Mouse (Mus musculus): Measurements from ENCODE around the gene Btbd17.

Gene Btbd17

GRCm38 (mm10) chr11:114802540-114803267 is 7.0 kb upstream of the Btbd17 start:
- DNase-seq (ENCODE audit: low spot score) = no peak

- no peak for DNase-seq (ENCODE audit: low spot score)
These were observed 6.2 kb upstream of the Btbd17 start for GRCm38 (mm10) chr11:114801906-114802305.

GRCm38 (mm10) chr11:114798624-114799023 is 2.9 kb upstream of the Btbd17 start, which contains the start of gene Gpr142:
Gene Gpr142, plus strand, starts transcription at chr11:114798924.
- no peak for DNase-seq (ENCODE audit: low spot score)

GRCm38 (mm10) chr11:114797981-114798380 is 2.2 kb upstream of the Btbd17 start:
- DNase-seq (ENCODE audit: low spot score) = no peak

- no peak for DNase-seq (ENCODE audit: low spot score)
These were observed 1.4 kb upstream of the Btbd17 start for GRCm38 (mm10) chr11:114797176-114797575.

GRCm38 (mm10) chr11:114795231-114795746 is 456 bp downstream of the Btbd17 start:
- no peak for DNase-seq (ENCODE audit: low spot score)

- DNase-seq (ENCODE audit: low spot score) = no peak
These were observed 1.1 kb downstream of the Btbd17 start for GRCm38 (mm10) chr11:114794691-114795090.

- DNase-seq (ENCODE audit: low spot score) = no peak
These were observed 1.7 kb downstream of the Btbd17 start for GRCm38 (mm10) chr11:114793868-114794545.

GRCm38 (mm10) chr11:114792931-114793494 is 2.7 kb downstream of the Btbd17 start:
- DNase-seq (ENCODE audit: low spot score) = no peak

GRCm38 (mm10) chr11:114791891-114792411 is 3.8 kb downstream of the Btbd17 start:
- no peak for DNase-seq (ENCODE audit: low spot score)

GRCm38 (mm10) chr11:114791351-114791889 is 4.3 kb downstream of the Btbd17 start:
- no peak for DNase-seq (ENCODE audit: low spot score)

- no peak for DNase-seq (ENCODE audit: low spot score)
These were observed 4.9 kb downstream of the Btbd17 start for GRCm38 (mm10) chr11:114790841-114791240.

GRCm38 (mm10) chr11:114790171-114790570 is 5.6 kb downstream of the Btbd17 start:
- no peak for DNase-seq (ENCODE audit: low spot score)

- DNase-seq (ENCODE audit: low spot score) = no peak
These were observed 6.0 kb downstream of the Btbd17 start for GRCm38 (mm10) chr11:114789716-114790115.

- DNase-seq (ENCODE audit: low spot score) = peak; percentile 77
These were observed 6.6 kb downstream of the Btbd17 start for GRCm38 (mm10) chr11:114789061-114789714.

GRCm38 (mm10) chr11:114787611-114788010 is 8.1 kb downstream of the Btbd17 start:
- DNase-seq (ENCODE audit: low spot score) = no peak

- DNase-seq (ENCODE audit: low spot score) = no peak
These were observed 9.4 kb downstream of the Btbd17 start for GRCm38 (mm10) chr11:114786326-114786725.

- no peak for DNase-seq (ENCODE audit: low spot score)
These were observed 9.9 kb downstream of the Btbd17 start for GRCm38 (mm10) chr11:114785892-114786291.

- peak; percentile 45 for DNase-seq (ENCODE audit: low spot score)
These were observed 15.7 kb downstream of the Btbd17 start for GRCm38 (mm10) chr11:114780076-114780475.

- no peak for DNase-seq (ENCODE audit: low spot score)
These were observed 23.8 kb downstream of the Btbd17 start for GRCm38 (mm10) chr11:114771896-114772295.

GRCm38 (mm10) chr11:114769911-114770310 is 25.8 kb downstream of the Btbd17 start:
- DNase-seq (ENCODE audit: low spot score) = no peak
